Mouse (Mus musculus): Measurements from ENCODE around the gene Snx33.
"Not testable (repeated sequence)": the region's sequence is repeated elsewhere in the genome, so short reads cannot be mapped to it uniquely, and the experiment has no call there.

Snx33 gene

GRCm38 (mm10) chr9:56927191-56928012, 769 bp downstream of the Snx33 start:
- in situ Hi-C loops (cut with MboI; ENCODE audit: low pct_unique_long_range_greater_than_20kb in 1 of 2, low sequenced_read_pairs in 2 of 2, unreplicated experiment in 1 of 2): no loop called here

GRCm38 (mm10) chr9:56926387-56926786, 1.8 kb downstream of the Snx33 start:
- in situ Hi-C loops (cut with MboI; ENCODE audit: low pct_unique_long_range_greater_than_20kb in 1 of 2, low sequenced_read_pairs in 2 of 2, unreplicated experiment in 1 of 2): no loop called here

- in situ Hi-C loops (cut with MboI; ENCODE audit: low pct_unique_long_range_greater_than_20kb in 1 of 2, low sequenced_read_pairs in 2 of 2, unreplicated experiment in 1 of 2): no loop called here
Observed at GRCm38 (mm10) chr9:56926025-56926360, 2.2 kb downstream of the Snx33 start.

- in situ Hi-C loops (cut with MboI; ENCODE audit: low pct_unique_long_range_greater_than_20kb in 1 of 2, low sequenced_read_pairs in 2 of 2, unreplicated experiment in 1 of 2): no loop called here
Observed at GRCm38 (mm10) chr9:56925291-56926024, 2.7 kb downstream of the Snx33 start.

- in situ Hi-C loops (cut with MboI; ENCODE audit: low pct_unique_long_range_greater_than_20kb in 1 of 2, low sequenced_read_pairs in 2 of 2, unreplicated experiment in 1 of 2): no loop called here
Observed at GRCm38 (mm10) chr9:56924651-56925027, 3.5 kb downstream of the Snx33 start.

GRCm38 (mm10) chr9:56923841-56924650, 4.1 kb downstream of the Snx33 start:
- in situ Hi-C loops (cut with MboI; ENCODE audit: low pct_unique_long_range_greater_than_20kb in 1 of 2, low sequenced_read_pairs in 2 of 2, unreplicated experiment in 1 of 2): no loop called here

- in situ Hi-C loops (cut with MboI; ENCODE audit: low pct_unique_long_range_greater_than_20kb in 1 of 2, low sequenced_read_pairs in 2 of 2, unreplicated experiment in 1 of 2): no loop called here
Observed at GRCm38 (mm10) chr9:56922746-56923145, 5.4 kb downstream of the Snx33 start.

GRCm38 (mm10) chr9:56918466-56918865, 9.7 kb downstream of the Snx33 start:
- in situ Hi-C loops (cut with MboI; ENCODE audit: low pct_unique_long_range_greater_than_20kb in 1 of 2, low sequenced_read_pairs in 2 of 2, unreplicated experiment in 1 of 2): no loop called here

- in situ Hi-C loops (cut with MboI; ENCODE audit: low pct_unique_long_range_greater_than_20kb in 1 of 2, low sequenced_read_pairs in 2 of 2, unreplicated experiment in 1 of 2): no loop called here
Observed at GRCm38 (mm10) chr9:56917131-56917530, 11.0 kb downstream of the Snx33 start.

GRCm38 (mm10) chr9:56915695-56916410, 12.3 kb downstream of the Snx33 start:
- in situ Hi-C loops (cut with MboI; ENCODE audit: low pct_unique_long_range_greater_than_20kb in 1 of 2, low sequenced_read_pairs in 2 of 2, unreplicated experiment in 1 of 2): no loop called here

GRCm38 (mm10) chr9:56915116-56915515, 13.1 kb downstream of the Snx33 start:
- in situ Hi-C loops (cut with MboI; ENCODE audit: low pct_unique_long_range_greater_than_20kb in 1 of 2, low sequenced_read_pairs in 2 of 2, unreplicated experiment in 1 of 2): no loop called here

- in situ Hi-C loops (cut with MboI; ENCODE audit: low pct_unique_long_range_greater_than_20kb in 1 of 2, low sequenced_read_pairs in 2 of 2, unreplicated experiment in 1 of 2): no loop called here
Observed at GRCm38 (mm10) chr9:56913991-56914390, 14.2 kb downstream of the Snx33 start.

GRCm38 (mm10) chr9:56911017-56911416, 17.2 kb downstream of the Snx33 start:
- in situ Hi-C loops (cut with MboI; ENCODE audit: low pct_unique_long_range_greater_than_20kb in 1 of 2, low sequenced_read_pairs in 2 of 2, unreplicated experiment in 1 of 2): no loop called here

GRCm38 (mm10) chr9:56909991-56910390, 18.2 kb downstream of the Snx33 start:
- in situ Hi-C loops (cut with MboI; ENCODE audit: low pct_unique_long_range_greater_than_20kb in 1 of 2, low sequenced_read_pairs in 2 of 2, unreplicated experiment in 1 of 2): not testable (repeated sequence)

GRCm38 (mm10) chr9:56907549-56907948, 20.6 kb downstream of the Snx33 start:
- in situ Hi-C loops (cut with MboI; ENCODE audit: low pct_unique_long_range_greater_than_20kb in 1 of 2, low sequenced_read_pairs in 2 of 2, unreplicated experiment in 1 of 2): no loop called here

- in situ Hi-C loops (cut with MboI; ENCODE audit: low pct_unique_long_range_greater_than_20kb in 1 of 2, low sequenced_read_pairs in 2 of 2, unreplicated experiment in 1 of 2): no loop called here
Observed at GRCm38 (mm10) chr9:56903662-56904061, 24.5 kb downstream of the Snx33 start.

- in situ Hi-C loops (cut with MboI; ENCODE audit: low pct_unique_long_range_greater_than_20kb in 1 of 2, low sequenced_read_pairs in 2 of 2, unreplicated experiment in 1 of 2): no loop called here
Observed at GRCm38 (mm10) chr9:56901187-56901586, 27.0 kb downstream of the Snx33 start.

- in situ Hi-C loops (cut with MboI; ENCODE audit: low pct_unique_long_range_greater_than_20kb in 1 of 2, low sequenced_read_pairs in 2 of 2, unreplicated experiment in 1 of 2): no loop called here
Observed at GRCm38 (mm10) chr9:56900571-56900970, 27.6 kb downstream of the Snx33 start.

GRCm38 (mm10) chr9:56900060-56900459, 28.1 kb downstream of the Snx33 start:
- in situ Hi-C loops (cut with MboI; ENCODE audit: low pct_unique_long_range_greater_than_20kb in 1 of 2, low sequenced_read_pairs in 2 of 2, unreplicated experiment in 1 of 2): no loop called here
